Comparison of ENCODE assay signal across 35 mouse cellular contexts in genomic region chr14:51157072-51157471, GRCm38 (mm10). TPM values are rescaled to one million over a fixed set of nuclear protein-coding genes. Genes with fewer than 3 reads are reported as not detected.
DNase-seq lines count a peak whose midpoint lies in the region; ATAC-seq lines count a peak whose summit lies in the region.
"Had no signal": no experiment of that assay in that cellular context is flagged by ENCODE, and none has a peak within 500 bp of the region (broad histone marks: within the 10 kb centered on the region; RNA-seq: fewer than 3 reads in every experiment).

No protein-coding gene starts in this region.

- no peak overlapping the region for H3K4me2 ChIP-seq in liver, embryonic 16.5 days (ENCODE audit: low read depth, low read length)
- no peak overlapping the region for H3K4me2 ChIP-seq in liver, embryonic 11.5 days
- no peak overlapping the region for H3K4me2 ChIP-seq in forebrain, embryonic 13.5 days
- H3K4me2 ChIP-seq: embryonic facial prominence, embryonic 13.5 days; heart, embryonic 11.5 days; hindbrain, embryonic 12.5 days; hindbrain, embryonic 15.5 days had no signal

- H3K4me1 ChIP-seq in liver, embryonic 16.5 days (ENCODE audit: control insufficient read depth, low read depth, low read length) = peaks cover 8% of the 10 kb centered on the region
- peaks cover 5% of the 10 kb centered on the region; the same call in 1 of the 2 replicates for H3K4me1 ChIP-seq in liver, embryonic 11.5 days (replicated peaks; ENCODE audit: control insufficient read depth, insufficient read depth, low read length)
- H3K4me1 ChIP-seq in forebrain, embryonic 13.5 days = no peaks in the 10 kb centered on the region
- H3K4me1 ChIP-seq: embryonic facial prominence, embryonic 10.5 days; embryonic facial prominence, embryonic 13.5 days; hindbrain, embryonic 12.5 days; hindbrain, embryonic 15.5 days had no signal

- H3K9ac ChIP-seq in liver, embryonic 16.5 days (ENCODE audit: low read depth, low read length) = no peak overlapping the region
- H3K9ac ChIP-seq in liver, embryonic 11.5 days (ENCODE audit: low read depth, low read length) = no peak overlapping the region
- no peak overlapping the region for H3K9ac ChIP-seq in forebrain, embryonic 13.5 days
- H3K9ac ChIP-seq: embryonic facial prominence, embryonic 13.5 days; forebrain, postnatal 0 days; hindbrain, embryonic 12.5 days; hindbrain, embryonic 15.5 days had no signal

- H3K27ac ChIP-seq in liver, embryonic 16.5 days (ENCODE audit: low read length) = no peak overlapping the region
- H3K27ac ChIP-seq in liver, embryonic 11.5 days (ENCODE audit: low read depth, low read length) = no peak overlapping the region
- H3K27ac ChIP-seq in forebrain, embryonic 13.5 days = no peak overlapping the region
- H3K27ac ChIP-seq: embryonic facial prominence, embryonic 10.5 days; embryonic facial prominence, embryonic 13.5 days; forebrain, embryonic 10.5 days; gastrocnemius, adult 2 months; heart, adult 2 months; hindbrain, embryonic 12.5 days; hindbrain, embryonic 15.5 days had no signal

- 0 out of 2 replicates have a peak, but pooled peaks have one; percentile 11 for ATAC-seq in liver, embryonic 16.5 days (ENCODE audit: low read depth)
- no peak for ATAC-seq in liver, embryonic 11.5 days (replicated peaks; ENCODE audit: low FRiP score)
- ATAC-seq in erythroid progenitor cell, adult 5-6 weeks (replicated peaks; ENCODE audit: low FRiP score, poor library complexity, severe bottlenecking) = 0 out of 2 replicates have a peak, but pooled peaks have one; percentile 28
- peak; percentile 45; the same call in 1 of the 2 replicates for ATAC-seq in megakaryocyte, adult 5-6 weeks (ENCODE audit: poor library complexity, severe bottlenecking)
- no peak for ATAC-seq in forebrain, embryonic 13.5 days
- ATAC-seq: forebrain, embryonic 14.5 days; forebrain, postnatal 0 days had no signal

- H3K9me3 ChIP-seq in liver, embryonic 16.5 days (replicated peaks; ENCODE audit: control insufficient read depth, low read length) = no peaks in the 10 kb centered on the region
- no peaks in the 10 kb centered on the region for H3K9me3 ChIP-seq in liver, embryonic 11.5 days (ENCODE audit: control insufficient read depth, low read length)
- no peaks in the 10 kb centered on the region for H3K9me3 ChIP-seq in forebrain, embryonic 13.5 days (replicated peaks)
- H3K9me3 ChIP-seq: embryonic facial prominence, embryonic 10.5 days; embryonic facial prominence, embryonic 13.5 days; forebrain, embryonic 10.5 days; hindbrain, embryonic 12.5 days; hindbrain, embryonic 15.5 days had no signal

- WGBS in liver, embryonic 16.5 days (ENCODE audit: insufficient replicate concordance) = 65% methylated on average over 1 of the region's 1 CpGs
- WGBS in liver, embryonic 11.5 days = 79% methylated on average over 1 of the region's 1 CpGs
- WGBS in forebrain, embryonic 13.5 days = 93% methylated on average over 1 of the region's 1 CpGs

- H3K36me3 ChIP-seq in liver, embryonic 16.5 days (ENCODE audit: control insufficient read depth, insufficient read depth) = no peaks in the 10 kb centered on the region
- H3K36me3 ChIP-seq in liver, embryonic 11.5 days (ENCODE audit: control insufficient read depth, insufficient read depth, low read length) = no peaks in the 10 kb centered on the region
- H3K36me3 ChIP-seq in forebrain, embryonic 13.5 days (ENCODE audit: poor library complexity, severe bottlenecking) = no peaks in the 10 kb centered on the region
- H3K36me3 ChIP-seq: embryonic facial prominence, embryonic 10.5 days; embryonic facial prominence, embryonic 13.5 days; forebrain, embryonic 10.5 days; hindbrain, embryonic 12.5 days; hindbrain, embryonic 15.5 days had no signal

- H3K27me3 ChIP-seq in liver, embryonic 16.5 days (ENCODE audit: control insufficient read depth, insufficient read depth, low read depth, low read length) = no peaks in the 10 kb centered on the region
- H3K27me3 ChIP-seq in liver, embryonic 11.5 days (replicated peaks; ENCODE audit: control insufficient read depth, insufficient read depth, low read length) = no peaks in the 10 kb centered on the region
- no peaks in the 10 kb centered on the region for H3K27me3 ChIP-seq in forebrain, embryonic 13.5 days
- H3K27me3 ChIP-seq: embryonic facial prominence, embryonic 13.5 days; hindbrain, embryonic 12.5 days; hindbrain, embryonic 15.5 days had no signal

- H3K4me3 ChIP-seq in liver, embryonic 16.5 days (ENCODE audit: low read depth, low read length) = no peak overlapping the region
- H3K4me3 ChIP-seq in liver, embryonic 11.5 days (ENCODE audit: low read depth, low read length) = no peak overlapping the region
- no peak overlapping the region for H3K4me3 ChIP-seq in forebrain, embryonic 13.5 days
- H3K4me3 ChIP-seq: embryonic facial prominence, embryonic 10.5 days; embryonic facial prominence, embryonic 13.5 days; erythroblast, embryonic 14.5 days; forebrain, embryonic 10.5 days; gastrocnemius, adult 2 months; heart, adult 2 months; hindbrain, embryonic 12.5 days; hindbrain, embryonic 15.5 days had no signal

- DNase-seq in liver, embryonic 11.5 days (ENCODE audit: low spot score) = no peak
- no peak for DNase-seq in kidney, adult 8-10 months
- DNase-seq in cerebellum, adult 8-10 months = no peak
- DNase-seq: adrenal gland, adult 2 months; adrenal gland, postnatal 14 days; B cell, adult 2 months; cerebellum, adult 18-20 months; cerebellum, adult 9-11 months; cerebellum, postnatal 25 days; embryo, embryonic 11 days; forebrain, postnatal 0 days; gastrocnemius, adult 2 months; gastrocnemius, postnatal 14 days; heart, adult 2 months had no signal

RNA-seq across cellular contexts. Expression of gene Rnase2b, which starts 5.0 kb away (rescaled TPM):
- not detected in 2 replicates for polyA plus RNA-seq in liver, embryonic 16.5 days (2015; fragmentation: Nextera tagmentation; extraction: Ambion mirVana)
- not detected in 2 replicates for polyA plus RNA-seq in liver, embryonic 11.5 days (2014; fragmentation: Nextera tagmentation; extraction: Ambion mirVana)
- not detected in 2 replicates for total RNA-seq in erythroid progenitor cell, adult 5-6 weeks (2015; ENCODE audit: low replicate concordance)
- not detected in 2 replicates for total RNA-seq in erythroid progenitor cell, adult 5-6 weeks (2017; ENCODE audit: low replicate concordance)
- total RNA-seq in megakaryocyte, adult 5-6 weeks (2015) = 7.5 and 8.9 TPM in 2 replicates
- 0.92 and 4.3 TPM in 2 replicates for total RNA-seq in megakaryocyte, adult 5-6 weeks (2017)
- polyA plus RNA-seq in forebrain, embryonic 13.5 days (2015; fragmentation: Nextera tagmentation; extraction: Ambion mirVana) = not detected in 2 replicates
- total RNA-seq: adrenal gland, adult 2 months; adrenal gland, postnatal 14 days; forebrain, postnatal 0 days; gastrocnemius, adult 2 months; gastrocnemius, postnatal 14 days; gastrocnemius, postnatal 4 days; heart, adult 2 months; heart, postnatal 25 days; hematopoietic stem cell, adult 5-6 weeks; MEL had no signal
- polyA plus RNA-seq: adrenal gland, adult 2 months; cortical plate, adult 2 months; embryonic facial prominence, embryonic 10.5 days; embryonic facial prominence, embryonic 13.5 days; erythroblast, embryonic 14.5 days; forebrain, embryonic 10.5 days; forebrain, embryonic 14.5 days; forebrain, postnatal 0 days; frontal cortex, adult 2 months; heart, adult 2 months; heart, embryonic 11.5 days; heart, embryonic 14.5 days; heart, postnatal 0 days; hindbrain, embryonic 12.5 days; hindbrain, embryonic 15.5 days; intestine, embryonic 14.5 days had no signal

RNA-seq across cellular contexts. Expression of gene Rnase1, which starts 10.5 kb away (rescaled TPM):
- 0.27 and 2.1 TPM in 2 replicates for polyA plus RNA-seq in liver, embryonic 16.5 days (2015; fragmentation: Nextera tagmentation; extraction: Ambion mirVana)
- not detected in 2 replicates for polyA plus RNA-seq in liver, embryonic 11.5 days (2014; fragmentation: Nextera tagmentation; extraction: Ambion mirVana)
- total RNA-seq in erythroid progenitor cell, adult 5-6 weeks (2015; ENCODE audit: low replicate concordance) = not detected in 2 replicates
- total RNA-seq in erythroid progenitor cell, adult 5-6 weeks (2017; ENCODE audit: low replicate concordance) = not detected in 2 replicates
- not detected in 2 replicates for total RNA-seq in megakaryocyte, adult 5-6 weeks (2015)
- total RNA-seq in megakaryocyte, adult 5-6 weeks (2017) = not detected in 2 replicates
- polyA plus RNA-seq in forebrain, embryonic 13.5 days (2015; fragmentation: Nextera tagmentation; extraction: Ambion mirVana) = 0.24 TPM in 1 of 2 replicates, not detected in the other
- total RNA-seq: adrenal gland, postnatal 14 days; forebrain, postnatal 0 days; gastrocnemius, adult 2 months; gastrocnemius, postnatal 14 days; gastrocnemius, postnatal 4 days; hematopoietic stem cell, adult 5-6 weeks; MEL had no signal
- polyA plus RNA-seq: adrenal gland, adult 2 months; embryonic facial prominence, embryonic 10.5 days; embryonic facial prominence, embryonic 13.5 days; erythroblast, embryonic 14.5 days; forebrain, embryonic 10.5 days; heart, embryonic 11.5 days; hindbrain, embryonic 12.5 days had no signal

RNA-seq across cellular contexts. Expression of gene Rnase6, which starts 33.4 kb away (rescaled TPM):
- 2.7 and 3.2 TPM in 2 replicates for polyA plus RNA-seq in liver, embryonic 16.5 days (2015; fragmentation: Nextera tagmentation; extraction: Ambion mirVana)
- 3.2 and 4.2 TPM in 2 replicates for polyA plus RNA-seq in liver, embryonic 11.5 days (2014; fragmentation: Nextera tagmentation; extraction: Ambion mirVana)
- total RNA-seq in erythroid progenitor cell, adult 5-6 weeks (2015; ENCODE audit: low replicate concordance) = 10.5 and 25.6 TPM in 2 replicates
- total RNA-seq in erythroid progenitor cell, adult 5-6 weeks (2017; ENCODE audit: low replicate concordance) = 11.7 and 13.3 TPM in 2 replicates
- total RNA-seq in megakaryocyte, adult 5-6 weeks (2015) = 288 and 294 TPM in 2 replicates
- total RNA-seq in megakaryocyte, adult 5-6 weeks (2017) = 303 and 351 TPM in 2 replicates
- polyA plus RNA-seq in forebrain, embryonic 13.5 days (2015; fragmentation: Nextera tagmentation; extraction: Ambion mirVana) = 0.38 TPM in 1 of 2 replicates, not detected in the other
- polyA plus RNA-seq: embryonic facial prominence, embryonic 10.5 days; heart, embryonic 11.5 days had no signal

RNA-seq across cellular contexts. Expression of gene Ang2, which starts 41.9 kb away (rescaled TPM):
- not detected in 2 replicates for polyA plus RNA-seq in liver, embryonic 16.5 days (2015; fragmentation: Nextera tagmentation; extraction: Ambion mirVana)
- not detected in 2 replicates for polyA plus RNA-seq in liver, embryonic 11.5 days (2014; fragmentation: Nextera tagmentation; extraction: Ambion mirVana)
- total RNA-seq in erythroid progenitor cell, adult 5-6 weeks (2015; ENCODE audit: low replicate concordance) = not detected in 2 replicates
- total RNA-seq in erythroid progenitor cell, adult 5-6 weeks (2017; ENCODE audit: low replicate concordance) = not detected in 2 replicates
- total RNA-seq in megakaryocyte, adult 5-6 weeks (2015) = not detected in 2 replicates
- total RNA-seq in megakaryocyte, adult 5-6 weeks (2017) = not detected in 2 replicates
- not detected in 2 replicates for polyA plus RNA-seq in forebrain, embryonic 13.5 days (2015; fragmentation: Nextera tagmentation; extraction: Ambion mirVana)
- total RNA-seq: adrenal gland, adult 2 months; adrenal gland, postnatal 14 days; forebrain, postnatal 0 days; gastrocnemius, adult 2 months; gastrocnemius, postnatal 14 days; gastrocnemius, postnatal 4 days; heart, adult 2 months; heart, postnatal 25 days; hematopoietic stem cell, adult 5-6 weeks; MEL had no signal
- polyA plus RNA-seq: adrenal gland, adult 2 months; cortical plate, adult 2 months; embryonic facial prominence, embryonic 10.5 days; embryonic facial prominence, embryonic 13.5 days; erythroblast, embryonic 14.5 days; forebrain, embryonic 10.5 days; forebrain, embryonic 14.5 days; forebrain, postnatal 0 days; frontal cortex, adult 2 months; heart, adult 2 months; heart, embryonic 11.5 days; heart, embryonic 14.5 days; heart, postnatal 0 days; hindbrain, embryonic 12.5 days; hindbrain, embryonic 15.5 days; intestine, embryonic 14.5 days had no signal

RNA-seq across cellular contexts. Expression of gene Eddm3b, which starts 42.8 kb away (rescaled TPM):
- not detected in 2 replicates for polyA plus RNA-seq in liver, embryonic 16.5 days (2015; fragmentation: Nextera tagmentation; extraction: Ambion mirVana)
- not detected in 2 replicates for polyA plus RNA-seq in liver, embryonic 11.5 days (2014; fragmentation: Nextera tagmentation; extraction: Ambion mirVana)
- total RNA-seq in erythroid progenitor cell, adult 5-6 weeks (2015; ENCODE audit: low replicate concordance) = not detected in 2 replicates
- not detected in 2 replicates for total RNA-seq in erythroid progenitor cell, adult 5-6 weeks (2017; ENCODE audit: low replicate concordance)
- not detected in 2 replicates for total RNA-seq in megakaryocyte, adult 5-6 weeks (2015)
- not detected in 2 replicates for total RNA-seq in megakaryocyte, adult 5-6 weeks (2017)
- not detected in 2 replicates for polyA plus RNA-seq in forebrain, embryonic 13.5 days (2015; fragmentation: Nextera tagmentation; extraction: Ambion mirVana)
- total RNA-seq: adrenal gland, adult 2 months; adrenal gland, postnatal 14 days; forebrain, postnatal 0 days; gastrocnemius, adult 2 months; gastrocnemius, postnatal 14 days; gastrocnemius, postnatal 4 days; heart, adult 2 months; heart, postnatal 25 days; hematopoietic stem cell, adult 5-6 weeks; MEL had no signal
- polyA plus RNA-seq: adrenal gland, adult 2 months; cortical plate, adult 2 months; embryonic facial prominence, embryonic 13.5 days; erythroblast, embryonic 14.5 days; forebrain, embryonic 10.5 days; forebrain, embryonic 14.5 days; frontal cortex, adult 2 months; heart, adult 2 months; heart, embryonic 11.5 days; heart, embryonic 14.5 days; heart, postnatal 0 days; hindbrain, embryonic 12.5 days; hindbrain, embryonic 15.5 days had no signal

Comparison
In these comparisons a context has a peak if more than half of its experiments do, and no peak if none do; other contexts are left out.
1. ATAC-seq: peak in liver, embryonic 16.5 days (single experiment), erythroid progenitor cell, adult 5-6 weeks (single experiment) and megakaryocyte, adult 5-6 weeks (single experiment); none in liver, embryonic 11.5 days (single experiment) and forebrain, embryonic 13.5 days (single experiment).